Mouse (Mus musculus) intestine, postnatal 0 days (tissue): ENCODE measurements at regions not wholly inside any gene's neighbourhood (a gene's known extent, or its start where the extent isn't known, plus 50 kb on each side); places are given as distances from the start of the nearest gene placed in this dataset.

Source experiments
- ATAC-seq: fragments of 200-750 bp; cut with Nextera tagmentation; 2 replicates; pipeline ENCODE4 v1.8.0; 2017; ENCODE audit warnings: mild to moderate bottlenecking, moderate TSS enrichment, moderate library complexity
- H3K27ac ChIP-seq: fragments of 300-500 bp; sonication (generic); 2 replicates; pipeline ENCODE4 v1.5.1; 2014; ENCODE audit warnings: mild to moderate bottlenecking, low read depth, low read length, moderate library complexity
- H3K27me3 ChIP-seq: fragments of 300-500 bp; sonication (generic); replicated peaks from 2 replicates; pipeline ENCODE4 v1.6.1; 2014; ENCODE audit warnings: low read length, mixed read lengths; ENCODE audit not compliant: control insufficient read depth, insufficient read depth
- H3K36me3 ChIP-seq: fragments of 300-500 bp; sonication (generic); 2 replicates; pipeline ENCODE4 v1.6.1; 2014; ENCODE audit warnings: mild to moderate bottlenecking, moderate library complexity; ENCODE audit not compliant: control insufficient read depth, insufficient read depth
- H3K4me1 ChIP-seq: fragments of 300-500 bp; sonication (generic); replicated peaks from 2 replicates; pipeline ENCODE4 v1.6.1; 2014; ENCODE audit warnings: antibody characterized with exemption, low read length, mixed read lengths; ENCODE audit not compliant: control insufficient read depth, insufficient read depth
- H3K4me2 ChIP-seq: fragments of 300-500 bp; sonication (generic); replicated peaks from 2 replicates; pipeline ENCODE4 v1.6.1; 2014; ENCODE audit warnings: low read depth, mild to moderate bottlenecking, moderate library complexity
- H3K4me3 ChIP-seq: fragments of 300-500 bp; sonication (generic); 2 replicates; pipeline ENCODE4 v1.5.1; 2014; ENCODE audit warnings: low read depth, low read length
- H3K9ac ChIP-seq: fragments of 300-500 bp; sonication (generic); 2 replicates; pipeline ENCODE4 v1.6.1; 2014; ENCODE audit warnings: mild to moderate bottlenecking, low read depth, low read length
- H3K9me3 ChIP-seq: fragments of 300-500 bp; sonication (generic); 2 replicates; pipeline ENCODE4 v1.6.1; 2016; ENCODE audit warnings: mixed run types; ENCODE audit not compliant: control insufficient read depth
- CTCF ChIP-seq: sonication (generic); IDR thresholded peaks from 2 replicates; pipeline ENCODE4 v1.5.1; 2016; ENCODE audit warnings: low read depth, mild to moderate bottlenecking, control low read depth, antibody characterized with exemption, moderate library complexity
- WGBS: fragments of 180-500 bp; shearing (Covaris S2); extraction: QIAGEN DNeasy Blood & Tissue Kit; methylation state at CpG from one replicate; pipeline ENCODE4 v1.1.7; 2014; 5-methylcytosine and 5-hydroxymethylcytosine counted together

- Histone ChIP-seq H3K27me3 (no peaks in the 10 kb centered on the region), H3K4me1 (no peaks in the 10 kb centered on the region), H3K4me2 (no peak overlapping the region), H3K27ac (no peak overlapping the region), H3K9me3 (no peaks in the 10 kb centered on the region), H3K4me3 (no peak overlapping the region), H3K9ac (no peak overlapping the region), H3K36me3 (no peaks in the 10 kb centered on the region)
- ATAC-seq = no peak
- WGBS = 57% methylated on average over 4 of the region's 4 CpGs
- TF ChIP-seq CTCF = no peak
These were observed 150.6 kb downstream of the Nmur2 start for GRCm38 (mm10) chr11:55890161-55890560.

- Histone ChIP-seq H3K36me3 (no peaks in the 10 kb centered on the region), H3K4me2 (no peak overlapping the region), H3K4me1 (no peaks in the 10 kb centered on the region), H3K27ac (no peak overlapping the region), H3K27me3 (no peaks in the 10 kb centered on the region), H3K9ac (no peak overlapping the region), H3K9me3 (no peaks in the 10 kb centered on the region), H3K4me3 (no peak overlapping the region)
- no peak for ATAC-seq
- 96% methylated on average over 2 of the region's 2 CpGs for WGBS
- no peak for TF ChIP-seq CTCF
These were observed 162.2 kb downstream of the Nmur2 start for GRCm38 (mm10) chr11:55878631-55879030.

GRCm38 (mm10) chr11:55867141-55867540 lies 173.7 kb downstream of the Nmur2 start:
- no peak overlapping the region for H3K4me2 ChIP-seq
- no peak for TF ChIP-seq CTCF
- H3K4me3 ChIP-seq = no peak overlapping the region
- no peak overlapping the region for H3K27ac ChIP-seq
- H3K9ac ChIP-seq = no peak overlapping the region
- ATAC-seq = no peak
- no peaks in the 10 kb centered on the region for H3K9me3 ChIP-seq
- H3K27me3 ChIP-seq = no peaks in the 10 kb centered on the region
- WGBS = 63% methylated on average over 2 of the region's 2 CpGs
- no peaks in the 10 kb centered on the region for H3K4me1 ChIP-seq
- no peaks in the 10 kb centered on the region for H3K36me3 ChIP-seq

- no peak overlapping the region for H3K9ac ChIP-seq
- H3K4me3 ChIP-seq = no peak overlapping the region
- H3K27ac ChIP-seq = no peak overlapping the region
- no peaks in the 10 kb centered on the region for H3K9me3 ChIP-seq
- H3K27me3 ChIP-seq = no peaks in the 10 kb centered on the region
- WGBS = 81% methylated on average over 7 of the region's 7 CpGs
- no peak overlapping the region for H3K4me2 ChIP-seq
- no peak for TF ChIP-seq CTCF
- H3K4me1 ChIP-seq = no peaks in the 10 kb centered on the region
- ATAC-seq = no peak
- no peaks in the 10 kb centered on the region for H3K36me3 ChIP-seq
These were observed 181.6 kb downstream of the Nmur2 start for GRCm38 (mm10) chr11:55859230-55859629.

GRCm38 (mm10) chr11:55820479-55820878 lies 212.5 kb upstream of the Glra1 start:
- H3K9me3 ChIP-seq = no peaks in the 10 kb centered on the region
- H3K9ac ChIP-seq = no peak overlapping the region
- ATAC-seq = no peak
- H3K27ac ChIP-seq = no peak overlapping the region
- no peak for TF ChIP-seq CTCF
- 76% methylated on average over 6 of the region's 6 CpGs for WGBS
- H3K36me3 ChIP-seq = no peaks in the 10 kb centered on the region
- H3K4me3 ChIP-seq = no peak overlapping the region
- H3K4me1 ChIP-seq = no peaks in the 10 kb centered on the region
- H3K27me3 ChIP-seq = no peaks in the 10 kb centered on the region
- H3K4me2 ChIP-seq = no peak overlapping the region

GRCm38 (mm10) chr11:55816566-55816965 lies 208.6 kb upstream of the Glra1 start:
- H3K27me3 ChIP-seq = no peaks in the 10 kb centered on the region
- H3K9ac ChIP-seq = no peak overlapping the region
- no peak overlapping the region for H3K4me3 ChIP-seq
- ATAC-seq = no peak
- no peaks in the 10 kb centered on the region for H3K36me3 ChIP-seq
- H3K27ac ChIP-seq = no peak overlapping the region
- H3K9me3 ChIP-seq = no peaks in the 10 kb centered on the region
- H3K4me1 ChIP-seq = no peaks in the 10 kb centered on the region
- no peak for TF ChIP-seq CTCF
- H3K4me2 ChIP-seq = no peak overlapping the region

GRCm38 (mm10) chr11:55810685-55811084 lies 202.7 kb upstream of the Glra1 start:
- no peaks in the 10 kb centered on the region for H3K27me3 ChIP-seq
- TF ChIP-seq CTCF = no peak
- 88% methylated on average over 3 of the region's 3 CpGs for WGBS
- H3K36me3 ChIP-seq = no peaks in the 10 kb centered on the region
- no peaks in the 10 kb centered on the region for H3K9me3 ChIP-seq
- H3K4me1 ChIP-seq = no peaks in the 10 kb centered on the region
- H3K4me3 ChIP-seq = no peak overlapping the region
- no peak for ATAC-seq
- no peak overlapping the region for H3K4me2 ChIP-seq
- H3K9ac ChIP-seq = no peak overlapping the region
- no peak overlapping the region for H3K27ac ChIP-seq
